Mouse (Mus musculus) erythroblast, embryonic 14.5 days (primary cell): ENCODE measurements around the gene Gm5617. TPM values are rescaled to one million over a fixed set of nuclear protein-coding genes. Genes with fewer than 3 reads are reported as not detected.

ENCODE experiments used
- H3K27me3 ChIP-seq: 2 replicates; pipeline ENCODE4 v1.6.1; 2012; ENCODE audit warnings: inconsistent platforms; ENCODE audit not compliant: control insufficient read depth
- H3K36me3 ChIP-seq: 2 replicates; pipeline ENCODE4 v1.6.1; 2012; ENCODE audit warnings: mild to moderate bottlenecking, inconsistent platforms; ENCODE audit not compliant: control insufficient read depth
- H3K4me1 ChIP-seq: 2 replicates; pipeline ENCODE4 v1.6.1; 2012; ENCODE audit warnings: inconsistent platforms; ENCODE audit not compliant: control insufficient read depth
- H3K4me3 ChIP-seq: replicated peaks from 2 replicates; pipeline ENCODE3; 2012; ENCODE audit warnings: moderate library complexity, mild to moderate bottlenecking, inconsistent platforms
- H3K9me3 ChIP-seq: 2 replicates; pipeline ENCODE4 v1.6.1; 2012; ENCODE audit warnings: low read length, inconsistent platforms, mixed read lengths; ENCODE audit not compliant: control insufficient read depth
- GATA1 ChIP-seq: IDR thresholded peaks from 2 replicates; pipeline ENCODE4 v1.6.1; 2012; ENCODE audit warnings: low read length, inconsistent platforms, mixed read lengths
- TAL1 ChIP-seq: IDR thresholded peaks from 3 replicates; pipeline ENCODE4 v1.6.1; 2012; ENCODE audit warnings: low read length, inconsistent platforms, mixed read lengths
- polyA plus RNA-seq: library from polyadenylated mRNA; stranded (reverse); fragments of >175 nt; gene quantifications from 2 replicates; pipeline ENCODE4 v1.2.3, GENCODE M21; 2012

The Gm5617 gene
- polyA plus RNA-seq, 1 experiment, result 11.6 TPM

GRCm38 (mm10) chr9:48472441-48473025 lies 22.7 kb upstream of the Gm5617 start:
- no peak overlapping the region for H3K4me3 ChIP-seq
- TF ChIP-seq TAL1 (no peak), GATA1 (no peak)
- peaks cover 85% of the 10 kb centered on the region for H3K36me3 ChIP-seq

GRCm38 (mm10) chr9:48473131-48473530 lies 22.1 kb upstream of the Gm5617 start:
- Histone ChIP-seq H3K36me3 (peaks cover 84% of the 10 kb centered on the region), H3K27me3 (no peaks in the 10 kb centered on the region), H3K4me1 (peaks cover 23% of the 10 kb centered on the region), H3K4me3 (no peak overlapping the region), H3K9me3 (no peaks in the 10 kb centered on the region)
- TF ChIP-seq GATA1, result no peak
- no peak for TF ChIP-seq TAL1

More at GRCm38 (mm10) chr9:48472441-48473025, 22.7 kb upstream of the Gm5617 start:
- Histone ChIP-seq H3K4me1 (peaks cover 22% of the 10 kb centered on the region), H3K9me3 (no peaks in the 10 kb centered on the region), H3K27me3 (no peaks in the 10 kb centered on the region)

- Histone ChIP-seq H3K4me1 (peaks cover 34% of the 10 kb centered on the region), H3K4me3 (no peak overlapping the region), H3K9me3 (no peaks in the 10 kb centered on the region), H3K27me3 (no peaks in the 10 kb centered on the region), H3K36me3 (peaks cover 83% of the 10 kb centered on the region)
- TF ChIP-seq TAL1, result no peak
- TF ChIP-seq GATA1, result no peak
Measured at GRCm38 (mm10) chr9:48474367-48474766, 20.9 kb upstream of the Gm5617 start.

GRCm38 (mm10) chr9:48476236-48477165 lies 18.7 kb upstream of the Gm5617 start:
- no peaks in the 10 kb centered on the region for H3K27me3 ChIP-seq
- no peaks in the 10 kb centered on the region for H3K9me3 ChIP-seq
- H3K4me1 ChIP-seq, result peaks cover 53% of the 10 kb centered on the region
- peaks cover 62% of the 10 kb centered on the region for H3K36me3 ChIP-seq
- TF ChIP-seq TAL1 (no peak), GATA1 (no peak)
- no peak overlapping the region for H3K4me3 ChIP-seq

- Histone ChIP-seq H3K4me1 (peaks cover 67% of the 10 kb centered on the region), H3K9me3 (no peaks in the 10 kb centered on the region), H3K36me3 (peaks cover 46% of the 10 kb centered on the region), H3K27me3 (no peaks in the 10 kb centered on the region), H3K4me3 (peak overlapping the region; percentile 70)
- TF ChIP-seq GATA1 (no peak), TAL1 (no peak)
Measured at GRCm38 (mm10) chr9:48478808-48479207, 16.4 kb upstream of the Gm5617 start.

GRCm38 (mm10) chr9:48479838-48480410 lies 15.3 kb upstream of the Gm5617 start:
- Histone ChIP-seq H3K36me3 (peaks cover 38% of the 10 kb centered on the region), H3K9me3 (no peaks in the 10 kb centered on the region), H3K4me3 (peak overlapping the region; percentile 70), H3K27me3 (no peaks in the 10 kb centered on the region), H3K4me1 (peaks cover 66% of the 10 kb centered on the region)
- TF ChIP-seq TAL1 (no peak), GATA1 (no peak)

- Histone ChIP-seq H3K4me3 (peak within 1 kb of the TSS; percentile 70), H3K36me3 (peaks cover 35% of the 10 kb centered on the region), H3K27me3 (no peaks in the 10 kb centered on the region), H3K4me1 (peaks cover 60% of the 10 kb centered on the region), H3K9me3 (no peaks in the 10 kb centered on the region)
- TF ChIP-seq TAL1 (no peak), GATA1 (no peak)
Measured at GRCm38 (mm10) chr9:48480411-48481213, 14.6 kb upstream of the Gm5617 start, which contains the start of gene Rexo2. Rexo2 (minus strand) TSS chr9:48480623.

- H3K9me3 ChIP-seq, result no peaks in the 10 kb centered on the region
- TF ChIP-seq GATA1 (no peak), TAL1 (no peak)
Measured at GRCm38 (mm10) chr9:48481214-48482134, 13.8 kb upstream of the Gm5617 start.

More at GRCm38 (mm10) chr9:48481214-48482134, 13.8 kb upstream of the Gm5617 start:
- H3K36me3 ChIP-seq, result peaks cover 34% of the 10 kb centered on the region
- H3K4me3 ChIP-seq, result peak overlapping the region; percentile 70
- no peaks in the 10 kb centered on the region for H3K27me3 ChIP-seq
- H3K4me1 ChIP-seq, result peaks cover 54% of the 10 kb centered on the region
